Mouse (Mus musculus): Measurements from ENCODE around the gene Wdr20. TPM values are rescaled to one million over a fixed set of nuclear protein-coding genes. Genes with fewer than 3 reads are reported as not detected.

Wdr20 gene
- polyA plus RNA-seq, 1 experiment, result 22.8 TPM

DNA sequence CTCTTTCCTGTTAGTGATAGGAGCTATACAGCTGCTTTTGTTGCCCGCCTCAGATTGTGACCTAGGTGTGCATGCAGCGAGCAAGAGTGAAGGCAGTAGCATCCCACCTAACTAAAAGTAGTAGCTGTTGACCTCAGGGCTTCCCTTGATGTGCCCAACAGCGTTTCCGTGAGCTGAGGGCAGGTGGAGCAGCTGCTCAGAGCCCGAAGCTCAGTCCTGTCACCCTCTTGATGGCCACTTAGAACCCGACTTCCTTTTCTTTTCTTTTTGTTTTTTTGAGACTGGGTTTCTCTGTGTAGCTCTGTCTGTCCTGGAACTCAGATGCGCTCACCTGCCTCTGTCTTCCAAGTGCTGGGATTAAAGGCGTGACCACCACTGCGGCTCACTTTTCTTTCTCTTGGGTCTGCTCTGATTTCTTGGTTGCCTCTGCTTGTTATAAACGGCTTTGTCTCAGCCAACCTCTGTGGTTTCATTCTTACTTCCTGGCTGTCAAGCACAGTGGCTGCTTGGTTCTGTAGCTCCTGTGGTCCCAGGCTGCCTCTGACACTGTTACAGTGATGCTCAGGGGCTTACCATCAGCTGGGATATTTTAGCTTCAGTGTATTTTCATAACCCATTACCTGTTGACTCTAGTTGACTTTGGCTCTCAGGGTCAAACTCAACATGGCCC, 13.2 kb downstream of the Wdr20 start:
- no peak for TF ChIP-seq CTCF (IDR thresholded peaks at IDR 0.05; ENCODE audit: borderline replicate concordance, insufficient read depth, low read length)
- TF ChIP-seq POLR2A (IDR thresholded peaks at IDR 0.05; ENCODE audit: low read depth, low read length), result no peak
- H3K27ac ChIP-seq (ENCODE audit: insufficient read depth, low read length), result no peak overlapping the region
- no peaks in the 10 kb centered on the region for H3K4me1 ChIP-seq (ENCODE audit: control insufficient read depth, insufficient read depth, low read length)
- H3K4me3 ChIP-seq (ENCODE audit: insufficient read depth, low read length), result no peak overlapping the region

DNA sequence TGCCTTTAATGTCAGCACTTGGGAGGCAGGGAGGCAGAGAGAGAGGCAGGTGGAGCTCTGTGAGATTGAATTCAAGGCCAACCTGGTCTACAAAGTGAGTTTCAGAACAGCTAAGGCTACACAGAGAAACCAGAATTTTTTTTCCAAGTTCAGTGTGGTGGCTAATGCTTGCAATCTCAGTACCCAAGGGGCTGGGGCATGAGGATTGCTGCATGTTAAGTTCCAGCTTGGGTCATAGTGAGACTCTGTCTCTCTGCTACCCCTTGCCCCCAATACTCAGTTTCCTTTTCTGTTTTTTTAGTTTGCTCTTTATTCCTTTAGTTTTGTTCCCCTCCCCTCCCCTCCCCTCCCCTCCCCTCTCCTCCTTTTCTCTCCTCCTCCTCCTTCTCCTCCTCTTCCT, 15.0 kb downstream of the Wdr20 start:
- TF ChIP-seq POLR2A (IDR thresholded peaks at IDR 0.05; ENCODE audit: low read depth, low read length) (no peak), CTCF (IDR thresholded peaks at IDR 0.05; ENCODE audit: borderline replicate concordance, insufficient read depth, low read length) (no peak)
- no peak overlapping the region for H3K27ac ChIP-seq (ENCODE audit: insufficient read depth, low read length)
- 0 out of 2 replicates have a peak, but pooled peaks cover 2% of the 10 kb centered on the region for H3K4me1 ChIP-seq (ENCODE audit: control insufficient read depth, insufficient read depth, low read length)
- H3K4me3 ChIP-seq (ENCODE audit: insufficient read depth, low read length), result no peak overlapping the region

DNA sequence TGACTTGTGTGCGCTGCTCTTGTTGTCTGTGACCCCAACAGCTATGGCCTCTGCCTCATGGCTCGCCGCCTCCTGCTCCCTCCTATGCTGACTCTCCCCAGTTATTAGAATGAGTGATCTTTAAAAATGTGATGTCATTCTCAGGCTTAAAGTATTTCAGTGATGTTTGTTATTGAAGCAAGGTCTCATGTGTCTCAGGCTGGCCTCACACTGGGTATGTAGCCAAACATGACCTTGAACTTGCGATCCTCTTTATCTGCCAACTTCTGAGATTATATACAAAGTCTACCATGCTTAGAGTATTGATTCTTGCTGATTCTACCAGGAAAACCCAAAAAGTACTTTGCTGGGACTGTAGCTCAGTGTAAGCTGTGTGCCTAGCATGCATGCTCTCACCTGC, 16.2 kb downstream of the Wdr20 start:
- TF ChIP-seq CTCF (IDR thresholded peaks at IDR 0.05; ENCODE audit: borderline replicate concordance, insufficient read depth, low read length), result no peak
- TF ChIP-seq POLR2A (IDR thresholded peaks at IDR 0.05; ENCODE audit: low read depth, low read length), result no peak
- Histone ChIP-seq H3K4me1 (ENCODE audit: control insufficient read depth, insufficient read depth, low read length) (0 out of 2 replicates have a peak, but pooled peaks cover 2% of the 10 kb centered on the region), H3K27ac (ENCODE audit: insufficient read depth, low read length) (no peak overlapping the region), H3K4me3 (ENCODE audit: insufficient read depth, low read length) (no peak overlapping the region)

DNA sequence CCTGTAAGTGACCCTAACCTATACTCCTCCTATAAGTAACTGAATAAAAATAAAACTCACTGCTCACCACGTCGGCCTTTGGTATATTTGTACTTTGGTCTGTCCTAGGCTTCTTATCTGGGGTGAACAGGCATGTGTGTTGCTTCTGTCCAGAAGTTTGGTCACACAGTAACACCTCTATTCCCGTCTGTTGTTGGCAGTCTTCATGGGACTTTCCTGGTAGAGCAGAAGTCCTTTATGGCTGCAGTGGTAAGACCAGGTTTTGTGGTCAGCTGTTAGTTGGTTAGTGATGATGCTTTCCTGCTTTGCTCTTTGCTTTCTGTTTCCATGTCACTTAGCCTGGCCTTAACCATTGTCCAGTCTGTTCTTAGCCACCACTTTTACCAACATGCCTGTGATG, 19.4 kb downstream of the Wdr20 start:
- H3K4me3 ChIP-seq (ENCODE audit: insufficient read depth, low read length), result no peak overlapping the region

DNA sequence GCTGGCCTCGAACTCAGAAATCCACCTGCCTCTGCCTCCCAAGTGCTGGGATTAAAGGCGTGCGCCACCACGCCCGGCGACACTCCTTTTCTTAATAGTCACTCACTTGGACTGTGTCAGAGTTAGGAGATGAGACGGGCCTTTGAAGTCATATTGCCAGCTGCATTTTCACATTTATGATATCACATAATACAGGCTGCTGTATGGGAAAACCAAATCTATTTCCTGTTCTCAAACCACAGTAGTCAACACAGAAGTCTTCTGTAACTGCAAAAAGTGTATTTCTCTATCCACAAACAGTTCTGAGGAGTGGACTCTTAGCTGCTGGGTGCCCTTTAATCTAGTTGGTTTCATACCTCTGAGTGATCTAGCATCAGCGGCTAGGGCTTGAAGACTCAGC, 21.2 kb downstream of the Wdr20 start:
- Histone ChIP-seq H3K4me1 (ENCODE audit: control insufficient read depth, insufficient read depth, low read length) (0 out of 2 replicates have a peak, but pooled peaks cover 2% of the 10 kb centered on the region), H3K27ac (ENCODE audit: insufficient read depth, low read length) (no peak overlapping the region), H3K4me3 (ENCODE audit: insufficient read depth, low read length) (no peak overlapping the region)
- TF ChIP-seq POLR2A (IDR thresholded peaks at IDR 0.05; ENCODE audit: low read depth, low read length) (no peak), CTCF (IDR thresholded peaks at IDR 0.05; ENCODE audit: borderline replicate concordance, insufficient read depth, low read length) (no peak)

More for the DNA sequence above, 19.4 kb downstream of the Wdr20 start:
- Histone ChIP-seq H3K4me1 (ENCODE audit: control insufficient read depth, insufficient read depth, low read length) (0 out of 2 replicates have a peak, but pooled peaks cover 2% of the 10 kb centered on the region), H3K27ac (ENCODE audit: insufficient read depth, low read length) (no peak overlapping the region)
- TF ChIP-seq CTCF (IDR thresholded peaks at IDR 0.05; ENCODE audit: borderline replicate concordance, insufficient read depth, low read length) (no peak), POLR2A (IDR thresholded peaks at IDR 0.05; ENCODE audit: low read depth, low read length) (no peak)

DNA sequence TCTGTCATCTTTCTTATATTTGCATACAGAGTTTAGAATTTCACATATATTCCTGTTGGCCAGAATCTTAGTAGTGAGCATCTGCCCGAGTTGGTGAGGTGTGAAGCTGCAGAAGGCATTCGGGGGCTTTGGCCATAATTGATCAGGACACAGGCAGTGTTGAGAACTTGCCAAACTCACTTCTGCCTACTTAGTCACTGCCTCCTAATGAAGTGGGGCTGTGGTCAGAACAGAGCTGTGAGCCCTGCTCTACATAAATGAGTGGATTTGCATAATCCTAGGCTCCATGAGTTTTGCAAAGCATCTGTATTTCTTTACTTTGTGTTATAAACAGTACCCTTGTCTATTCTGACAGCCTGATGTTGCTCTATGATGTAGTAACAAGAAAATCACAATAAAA, 24.6 kb downstream of the Wdr20 start:
- Histone ChIP-seq H3K27ac (ENCODE audit: insufficient read depth, low read length) (no peak overlapping the region), H3K4me3 (ENCODE audit: insufficient read depth, low read length) (no peak overlapping the region), H3K4me1 (ENCODE audit: control insufficient read depth, insufficient read depth, low read length) (no peaks in the 10 kb centered on the region)
- TF ChIP-seq POLR2A (IDR thresholded peaks at IDR 0.05; ENCODE audit: low read depth, low read length) (no peak), CTCF (IDR thresholded peaks at IDR 0.05; ENCODE audit: borderline replicate concordance, insufficient read depth, low read length) (no peak)

DNA sequence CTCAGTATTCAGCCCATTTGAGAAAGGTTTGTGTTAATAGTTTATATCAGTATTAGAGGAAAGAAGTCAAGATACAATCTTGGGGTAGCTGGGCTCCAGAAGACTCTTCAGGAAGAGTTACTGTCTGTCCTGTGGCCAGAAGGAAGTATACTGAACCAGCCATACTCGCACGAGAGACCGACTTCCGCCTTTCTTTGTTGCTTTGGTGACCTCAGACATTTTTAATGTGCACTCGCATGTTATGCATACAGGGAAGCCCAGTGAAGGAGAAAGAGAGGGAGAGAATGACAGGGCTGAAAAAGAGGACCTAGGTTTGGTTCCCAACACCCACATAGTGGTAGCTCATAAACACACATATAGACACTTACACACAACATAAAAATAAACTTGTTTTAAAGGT, 26.8 kb downstream of the Wdr20 start:
- H3K27ac ChIP-seq (ENCODE audit: insufficient read depth, low read length), result no peak overlapping the region
- peaks cover 4% of the 10 kb centered on the region for H3K4me1 ChIP-seq (ENCODE audit: control insufficient read depth, insufficient read depth, low read length)
- H3K4me3 ChIP-seq (ENCODE audit: insufficient read depth, low read length), result no peak overlapping the region
- TF ChIP-seq POLR2A (IDR thresholded peaks at IDR 0.05; ENCODE audit: low read depth, low read length), result no peak
- TF ChIP-seq CTCF (IDR thresholded peaks at IDR 0.05; ENCODE audit: borderline replicate concordance, insufficient read depth, low read length), result no peak

DNA sequence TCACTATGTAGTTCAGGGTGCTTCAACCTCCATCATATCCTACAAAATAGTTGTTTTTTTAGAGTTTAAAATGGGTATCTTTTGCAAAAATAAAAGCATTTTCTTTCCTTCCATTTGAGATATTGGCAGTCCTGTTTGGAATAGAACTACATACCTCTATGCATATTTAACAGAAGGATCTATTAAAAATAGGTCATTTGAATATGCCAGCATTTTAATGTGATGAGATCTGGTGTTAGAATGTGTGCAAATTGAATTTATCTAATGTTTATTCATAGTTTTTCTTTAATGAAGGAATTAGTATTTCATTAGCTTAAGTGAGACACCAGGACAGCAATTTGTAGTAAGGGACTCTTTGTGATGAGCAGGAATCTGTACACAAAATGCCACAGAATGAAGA, 30.8 kb downstream of the Wdr20 start:
- H3K4me1 ChIP-seq (ENCODE audit: control insufficient read depth, insufficient read depth, low read length), result peaks cover 4% of the 10 kb centered on the region
- no peak overlapping the region for H3K27ac ChIP-seq (ENCODE audit: insufficient read depth, low read length)
- TF ChIP-seq POLR2A (IDR thresholded peaks at IDR 0.05; ENCODE audit: low read depth, low read length), result no peak
- no peak for TF ChIP-seq CTCF (IDR thresholded peaks at IDR 0.05; ENCODE audit: borderline replicate concordance, insufficient read depth, low read length)
- H3K4me3 ChIP-seq (ENCODE audit: insufficient read depth, low read length), result no peak overlapping the region

DNA sequence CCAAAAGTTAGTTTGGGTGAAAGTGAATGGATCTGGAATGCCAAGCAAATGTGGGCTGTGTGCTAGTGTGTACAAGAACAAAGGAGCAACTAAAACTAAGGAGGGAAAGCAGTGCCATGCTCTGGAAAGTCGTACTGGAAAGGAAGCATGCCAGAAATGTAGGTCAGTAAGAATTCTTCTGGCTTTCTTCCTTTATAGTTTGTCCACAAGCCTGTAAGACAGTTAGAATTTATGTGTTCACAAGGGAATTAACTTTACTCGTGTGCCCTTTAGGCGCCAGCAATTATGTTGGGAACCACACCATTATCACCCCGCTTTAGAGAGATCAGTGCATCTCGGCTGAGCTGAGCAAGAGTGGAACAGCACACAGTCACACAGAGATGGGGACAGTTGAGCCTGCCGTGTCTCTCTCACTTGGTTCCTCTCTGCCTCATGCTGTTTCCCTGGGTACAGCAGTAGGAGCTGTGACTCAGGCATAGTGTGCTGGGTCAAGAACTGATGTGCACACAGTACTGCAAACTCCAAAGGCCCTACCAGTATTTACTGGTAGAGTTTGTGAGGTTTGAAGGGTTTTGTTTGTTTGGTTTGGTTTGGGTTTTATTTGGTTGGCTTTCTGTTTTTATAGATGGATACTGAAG, 32.0 kb downstream of the Wdr20 start:
- no peak for TF ChIP-seq CTCF (IDR thresholded peaks at IDR 0.05; ENCODE audit: borderline replicate concordance, insufficient read depth, low read length)
- TF ChIP-seq POLR2A (IDR thresholded peaks at IDR 0.05; ENCODE audit: low read depth, low read length), result no peak
- no peak overlapping the region for H3K4me3 ChIP-seq (ENCODE audit: insufficient read depth, low read length)
- H3K4me1 ChIP-seq (ENCODE audit: control insufficient read depth, insufficient read depth, low read length), result peaks cover 4% of the 10 kb centered on the region
- H3K27ac ChIP-seq (ENCODE audit: insufficient read depth, low read length), result no peak overlapping the region

Measured in embryonic fibroblast, embryonic 13.5 days (primary cell).